Mouse (Mus musculus): ENCODE measurements around the gene Lrch1.

- TF ChIP-seq CTCF (conservative IDR thresholded peaks at IDR 0.05; ENCODE audit: insufficient read depth, insufficient read length, low read depth, low read length) (no peak), POLR2A (IDR thresholded peaks at IDR 0.05; ENCODE audit: low read depth, low read length) (no peak)
Observed at GRCm38 (mm10) chr14:74889304-74889703, 58.4 kb downstream of the Lrch1 start.
